Mouse (Mus musculus): ENCODE results near the gene Isg20l2.

DNA sequence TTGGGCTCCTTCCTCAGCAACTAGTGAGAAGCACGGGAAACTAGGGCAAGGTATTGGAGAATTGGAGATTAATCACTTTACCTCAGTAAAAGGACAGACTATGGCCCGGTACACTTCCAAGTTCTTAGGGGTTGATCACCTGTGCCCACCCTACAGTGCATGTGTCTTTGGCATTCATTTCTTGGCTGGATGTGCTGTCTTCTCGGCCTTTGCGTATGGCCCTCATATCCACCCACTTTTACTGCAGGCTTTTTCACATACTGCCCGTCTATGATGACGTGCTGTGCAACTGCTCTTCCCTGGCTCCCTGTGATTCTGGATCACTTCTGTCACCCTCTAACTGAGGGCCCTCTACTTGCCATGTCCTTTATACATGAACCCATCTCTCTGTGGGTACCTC is 43.7 kb upstream of the Isg20l2 start:
- TF ChIP-seq CTCF (IDR thresholded peaks at IDR 0.05; ENCODE audit: extremely low read depth, insufficient read depth, insufficient read length, insufficient replicate concordance) (no peak), POLR2A (IDR thresholded peaks at IDR 0.05; ENCODE audit: low read depth, low read length) (no peak)
